Mouse (Mus musculus): ENCODE measurements at regions not wholly inside any gene's neighbourhood (a gene's known extent, or its start where the extent isn't known, plus 50 kb on each side); places are given as distances from the start of the nearest gene placed in this dataset.

- TF ChIP-seq NANOG (IDR thresholded peaks at IDR 0.05; ENCODE audit: borderline replicate concordance, low read length) (no peak), CTCF (conservative IDR thresholded peaks at IDR 0.05; ENCODE audit: low read length) (no peak)
Observed at GRCm38 (mm10) chr3:129478093-129478492, 54.1 kb upstream of the Elovl6 start.

Data from E14TG2a.4 (cell line).